Mouse (Mus musculus): Measurements from ENCODE around the gene Rgs12. TPM values are rescaled to one million over a fixed set of nuclear protein-coding genes. Genes with fewer than 3 reads are reported as not detected.
A peak's percentile ranks its signal among the peaks of the same experiment; 100 is the strongest.

Rgs12 gene
- 16.6 and 17.3 TPM in 2 replicates for polyA plus RNA-seq (2015; fragmentation: Nextera tagmentation; extraction: Ambion mirVana)

DNA sequence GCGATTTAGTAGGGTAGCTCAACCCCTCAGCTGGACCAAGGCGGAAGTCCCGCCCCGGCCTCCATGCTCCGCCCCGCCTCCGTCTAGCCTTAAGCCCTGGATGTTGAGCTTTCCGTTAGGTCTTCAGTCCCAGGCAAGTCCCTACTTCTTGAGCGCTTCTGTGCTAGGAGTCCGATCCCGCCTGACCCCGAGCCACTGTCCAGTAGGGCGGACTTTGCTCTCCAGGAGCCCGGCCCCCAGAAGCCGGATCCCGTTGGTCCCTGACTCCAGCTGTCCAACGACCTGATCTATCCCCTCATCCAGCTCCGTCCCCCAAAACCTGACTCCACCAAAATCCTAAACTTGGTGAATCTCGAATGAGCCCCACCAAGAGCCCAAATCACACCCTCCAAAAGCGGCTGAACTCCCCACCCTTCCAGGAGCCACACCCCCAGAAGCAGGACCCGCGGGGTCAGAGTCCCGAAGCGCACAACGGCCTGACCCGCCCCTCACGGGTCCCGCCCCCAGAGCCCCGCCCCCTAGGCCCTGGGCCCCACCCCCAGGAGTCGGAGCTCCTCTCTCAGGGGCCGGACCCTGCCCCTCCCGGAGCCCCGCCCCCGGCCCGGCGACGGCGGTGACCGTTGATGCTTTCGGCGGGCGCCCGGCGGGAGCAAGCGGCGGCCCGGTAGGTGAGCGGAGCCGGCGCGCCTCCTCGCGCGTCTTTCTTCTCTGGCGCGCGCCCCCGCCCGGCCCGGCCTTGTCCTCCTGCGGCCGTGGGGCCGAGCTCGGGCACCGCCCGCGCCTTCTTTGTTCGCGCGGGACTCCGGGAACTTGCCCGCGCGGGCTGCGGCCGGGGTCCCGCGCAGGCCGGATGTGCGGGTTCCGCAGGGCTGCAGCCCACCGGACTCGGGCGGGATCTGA, at the start of gene Rgs12:
Gene Rgs12, plus strand, starts transcription at position 585 of the 900 bp plus-strand sequence.
- no peaks in the 10 kb centered on the region for H3K36me3 ChIP-seq
- no peaks in the 10 kb centered on the region for H3K9me3 ChIP-seq
- 0 out of 2 replicates have a peak, but pooled peaks cover 10% of the 10 kb centered on the region for H3K4me1 ChIP-seq (replicated peaks)
- peak within 1 kb of the TSS; percentile 81 for H3K9ac ChIP-seq
- no peaks in the 10 kb centered on the region; the same call in 1 of the 2 replicates for H3K27me3 ChIP-seq (replicated peaks)
- peak within 1 kb of the TSS; percentile 67 for H3K27ac ChIP-seq
- peak within 1 kb of the TSS; percentile 72 for H3K4me2 ChIP-seq (replicated peaks)
- ATAC-seq, result peak; percentile 99
- H3K4me3 ChIP-seq (replicated peaks), result peak within 1 kb of the TSS; percentile 69
- under 1% methylated on average over 73 of the region's 84 CpGs for WGBS

GRCm38 (mm10) chr5:34899787-34900469, 49.3 kb upstream of the Rgs12 start:
- Histone ChIP-seq H3K36me3 (peaks cover 25% of the 10 kb centered on the region), H3K27ac (no peak overlapping the region), H3K27me3 (replicated peaks) (no peaks in the 10 kb centered on the region), H3K4me2 (replicated peaks) (no peak overlapping the region), H3K4me1 (replicated peaks) (no peaks in the 10 kb centered on the region), H3K9ac (no peak overlapping the region), H3K4me3 (replicated peaks) (no peak overlapping the region), H3K9me3 (no peaks in the 10 kb centered on the region)
- WGBS, result 96% methylated on average over 6 of the region's 6 CpGs
- no peak for ATAC-seq

DNA sequence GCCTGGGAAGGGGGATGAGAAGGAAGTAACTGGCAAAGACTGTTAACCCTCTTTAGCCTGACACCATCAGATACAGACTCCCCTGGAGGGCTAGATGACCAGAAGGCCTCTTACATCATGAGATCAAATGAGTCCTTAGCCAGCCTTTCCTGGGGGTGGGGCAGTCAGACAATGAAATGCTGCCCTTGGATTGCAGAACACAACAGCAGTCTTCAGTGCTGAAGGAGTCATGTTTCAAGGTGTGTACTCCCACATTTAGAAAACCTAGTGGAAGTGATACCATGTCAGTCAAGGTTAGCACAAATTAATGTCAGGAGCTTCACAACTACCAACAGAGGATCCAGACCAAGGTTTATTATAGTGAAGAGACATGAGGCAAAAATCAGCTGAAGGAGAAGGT, 46.9 kb upstream of the Rgs12 start:
- H3K9me3 ChIP-seq, result no peaks in the 10 kb centered on the region
- no peaks in the 10 kb centered on the region for H3K27me3 ChIP-seq (replicated peaks)
- no peak overlapping the region for H3K27ac ChIP-seq
- H3K4me2 ChIP-seq (replicated peaks), result no peak overlapping the region
- no peak for ATAC-seq
- no peak overlapping the region for H3K4me3 ChIP-seq (replicated peaks)
- H3K4me1 ChIP-seq (replicated peaks), result no peaks in the 10 kb centered on the region
- H3K36me3 ChIP-seq, result peaks cover 38% of the 10 kb centered on the region
- no peak overlapping the region for H3K9ac ChIP-seq

DNA sequence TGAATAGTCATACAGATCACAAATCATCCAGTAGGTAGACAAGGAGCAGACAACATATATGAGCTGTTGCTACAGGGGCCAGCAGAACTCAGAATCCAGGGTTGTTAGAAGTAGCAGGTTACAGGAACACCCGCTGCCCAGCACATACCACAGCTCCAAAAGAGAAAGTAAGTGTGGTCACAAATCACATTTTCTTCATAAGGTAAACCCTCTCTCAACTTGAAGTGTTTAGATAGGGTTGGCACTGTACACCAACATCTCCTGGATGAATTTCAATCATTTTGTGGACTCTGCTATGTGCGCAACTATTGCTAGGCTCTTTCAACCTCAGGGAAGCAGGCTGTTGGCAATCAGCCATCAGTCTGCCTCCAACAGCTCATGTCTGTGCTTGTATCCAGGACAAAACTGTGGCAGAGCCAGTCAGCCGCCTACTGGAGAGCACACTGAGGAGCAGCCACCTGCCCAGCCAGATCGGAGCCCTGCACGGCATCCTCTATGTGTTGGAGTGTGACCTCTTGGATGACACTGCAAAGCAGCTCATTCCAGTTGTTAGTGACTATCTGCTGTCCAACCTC, 46.3 kb upstream of the Rgs12 start:
- no peak overlapping the region for H3K9ac ChIP-seq

DNA sequence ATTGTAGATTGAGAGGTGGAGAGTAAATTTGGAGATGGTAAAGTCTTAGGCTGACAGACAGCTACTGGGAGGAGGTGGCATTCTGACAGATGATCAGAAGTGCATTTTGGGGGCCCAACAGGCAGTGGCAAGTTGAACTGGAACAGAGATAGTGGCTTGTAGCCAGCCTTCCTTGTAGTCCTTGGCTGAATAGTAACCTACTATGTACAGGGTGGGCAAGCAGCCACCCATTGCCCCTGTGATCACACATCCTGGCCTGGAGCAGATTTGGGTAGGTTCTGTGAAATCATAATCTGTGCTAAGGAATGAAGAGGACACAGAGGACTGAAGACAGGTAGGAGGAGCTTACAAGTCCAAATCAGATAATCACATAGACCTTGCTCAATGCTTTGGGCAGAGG, 44.8 kb upstream of the Rgs12 start:
- Histone ChIP-seq H3K27me3 (replicated peaks) (no peaks in the 10 kb centered on the region), H3K4me3 (replicated peaks) (no peak overlapping the region), H3K9me3 (no peaks in the 10 kb centered on the region), H3K9ac (no peak overlapping the region), H3K4me2 (replicated peaks) (no peak overlapping the region), H3K4me1 (replicated peaks) (no peaks in the 10 kb centered on the region), H3K27ac (no peak overlapping the region), H3K36me3 (peaks cover 42% of the 10 kb centered on the region)
- ATAC-seq, result no peak

More for the DNA sequence above, 46.3 kb upstream of the Rgs12 start:
- peak; percentile 49; the same call in 1 of the 2 replicates for ATAC-seq
- H3K9me3 ChIP-seq, result no peaks in the 10 kb centered on the region
- H3K4me2 ChIP-seq (replicated peaks), result no peak overlapping the region
- H3K27ac ChIP-seq, result no peak overlapping the region
- H3K4me3 ChIP-seq (replicated peaks), result no peak overlapping the region
- no peaks in the 10 kb centered on the region for H3K27me3 ChIP-seq (replicated peaks)
- no peaks in the 10 kb centered on the region for H3K4me1 ChIP-seq (replicated peaks)
- peaks cover 40% of the 10 kb centered on the region for H3K36me3 ChIP-seq
- 79% methylated on average over 5 of the region's 5 CpGs for WGBS

- WGBS, result 87% methylated on average over 4 of the region's 4 CpGs
- no peak for ATAC-seq
- no peak overlapping the region for H3K27ac ChIP-seq
- H3K27me3 ChIP-seq (replicated peaks), result no peaks in the 10 kb centered on the region
- H3K4me1 ChIP-seq (replicated peaks), result no peaks in the 10 kb centered on the region
- no peak overlapping the region for H3K4me2 ChIP-seq (replicated peaks)
- H3K9me3 ChIP-seq, result no peaks in the 10 kb centered on the region
- no peak overlapping the region for H3K9ac ChIP-seq
- H3K36me3 ChIP-seq, result peaks cover 42% of the 10 kb centered on the region
- no peak overlapping the region for H3K4me3 ChIP-seq (replicated peaks)
These were observed 42.0 kb upstream of the Rgs12 start for GRCm38 (mm10) chr5:34907230-34907629.

DNA sequence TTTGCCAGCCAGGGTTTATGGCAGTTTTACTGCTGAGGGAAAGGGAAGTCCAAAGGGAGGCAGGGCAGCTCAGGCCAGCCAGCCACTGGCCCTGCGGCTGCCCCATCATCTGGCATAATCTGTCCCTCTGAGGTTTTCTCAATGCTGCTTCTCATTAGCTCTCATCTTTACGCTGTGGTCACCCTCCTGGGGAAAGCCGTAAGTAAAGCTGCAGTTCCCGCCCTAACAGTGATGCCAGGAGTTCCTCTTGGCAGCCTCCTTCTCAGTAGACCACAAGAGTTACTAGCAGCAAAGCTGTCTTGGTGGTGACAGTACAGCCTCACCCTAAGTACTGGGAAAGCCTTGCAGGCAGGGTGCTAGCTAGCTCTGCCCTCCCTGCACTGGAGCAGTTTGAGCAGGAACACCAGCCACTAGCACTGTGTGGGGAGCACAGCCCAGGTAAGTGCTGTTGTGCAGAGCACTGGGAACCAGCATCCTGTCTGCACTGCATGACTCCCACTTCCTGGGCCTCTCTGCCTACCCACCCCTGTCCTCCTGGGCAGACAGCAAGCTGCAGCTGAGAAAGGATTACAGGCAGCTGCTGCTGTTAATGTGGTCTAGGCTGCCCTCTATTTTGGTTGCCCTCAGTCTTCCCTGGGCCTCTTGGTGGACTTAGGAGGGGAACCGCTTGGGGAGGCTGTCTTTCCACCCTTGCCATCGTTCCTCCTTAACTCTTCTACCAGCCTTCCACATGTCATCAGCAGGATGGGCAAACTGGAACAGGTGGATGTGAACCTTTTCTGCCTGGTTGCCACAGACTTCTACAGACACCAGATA, 41.1 kb upstream of the Rgs12 start, which contains the start of gene Msantd1:
Gene Msantd1, plus strand, starts transcription at position 103 of the 816 bp plus-strand sequence.
- no peak for ATAC-seq
- 79% methylated on average over 6 of the region's 6 CpGs for WGBS
- peaks cover 39% of the 10 kb centered on the region for H3K36me3 ChIP-seq

DNA sequence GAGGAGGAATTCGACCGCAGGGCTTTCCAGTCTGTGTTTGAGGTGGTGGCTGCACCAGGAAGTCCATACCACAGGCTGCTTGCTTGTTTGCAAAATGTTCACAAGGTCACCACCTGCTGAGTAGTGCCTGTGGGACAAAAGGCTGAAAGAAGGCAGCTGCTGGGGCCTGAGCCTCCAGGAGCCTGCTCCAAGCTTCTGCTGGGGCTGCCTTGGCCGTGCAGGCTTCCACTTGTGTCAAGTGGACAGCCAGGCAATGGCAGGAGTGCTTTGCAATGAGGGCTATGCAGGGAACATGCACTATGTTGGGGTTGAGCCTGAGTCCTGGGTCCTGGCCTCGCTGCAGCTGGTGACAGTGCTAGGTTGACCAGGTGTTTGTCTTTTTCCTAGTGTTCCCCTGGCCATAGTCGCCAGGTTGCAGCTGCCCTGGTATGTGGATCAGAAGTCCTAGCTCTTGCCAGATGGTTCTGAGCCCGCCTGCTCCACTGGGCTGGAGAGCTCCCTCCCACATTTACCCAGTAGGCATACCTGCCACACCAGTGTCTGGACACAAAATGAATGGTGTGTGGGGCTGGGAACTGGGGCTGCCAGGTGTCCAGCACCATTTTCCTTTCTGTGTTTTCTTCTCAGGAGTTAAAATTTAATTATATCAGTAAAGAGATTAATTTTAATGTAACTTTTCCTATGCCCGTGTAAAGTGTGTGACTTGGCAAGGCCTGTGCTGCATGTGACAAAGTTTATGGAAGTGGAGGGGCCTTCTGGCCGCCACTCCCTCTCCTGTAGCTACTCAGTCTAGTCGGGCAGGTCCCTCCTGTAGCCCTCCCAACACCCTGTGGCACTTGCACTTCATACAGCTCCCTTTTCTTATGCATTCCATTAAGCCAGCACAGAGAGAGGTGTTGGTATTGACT, 40.3 kb upstream of the Rgs12 start:
- Histone ChIP-seq H3K27me3 (replicated peaks) (no peaks in the 10 kb centered on the region), H3K4me2 (replicated peaks) (no peak overlapping the region), H3K4me1 (replicated peaks) (no peaks in the 10 kb centered on the region), H3K27ac (peak overlapping the region; percentile 60; the same call in 1 of the 2 replicates), H3K9ac (no peak overlapping the region), H3K9me3 (no peaks in the 10 kb centered on the region), H3K4me3 (replicated peaks) (no peak overlapping the region), H3K36me3 (peaks cover 37% of the 10 kb centered on the region)
- 74% methylated on average over 9 of the region's 9 CpGs for WGBS
- ATAC-seq, result peak; percentile 68

More for the DNA sequence above, 41.1 kb upstream of the Rgs12 start, which contains the start of gene Msantd1:
- Histone ChIP-seq H3K4me2 (replicated peaks) (no peak within 1 kb of the TSS), H3K27me3 (replicated peaks) (no peaks in the 10 kb centered on the region), H3K9me3 (no peaks in the 10 kb centered on the region), H3K4me1 (replicated peaks) (no peaks in the 10 kb centered on the region), H3K9ac (no peak within 1 kb of the TSS), H3K4me3 (replicated peaks) (no peak within 1 kb of the TSS), H3K27ac (peak within 1 kb of the TSS; percentile 60; the same call in 1 of the 2 replicates)

- ATAC-seq, result no peak
- Histone ChIP-seq H3K9me3 (no peaks in the 10 kb centered on the region), H3K4me1 (replicated peaks) (no peaks in the 10 kb centered on the region), H3K4me2 (replicated peaks) (no peak overlapping the region), H3K36me3 (peaks cover 28% of the 10 kb centered on the region), H3K4me3 (replicated peaks) (no peak overlapping the region), H3K27me3 (replicated peaks) (no peaks in the 10 kb centered on the region), H3K9ac (no peak overlapping the region), H3K27ac (no peak overlapping the region)
- WGBS, result 89% methylated on average over 1 of the region's 1 CpGs
These were observed 39.4 kb upstream of the Rgs12 start for GRCm38 (mm10) chr5:34909634-34910503.

DNA sequence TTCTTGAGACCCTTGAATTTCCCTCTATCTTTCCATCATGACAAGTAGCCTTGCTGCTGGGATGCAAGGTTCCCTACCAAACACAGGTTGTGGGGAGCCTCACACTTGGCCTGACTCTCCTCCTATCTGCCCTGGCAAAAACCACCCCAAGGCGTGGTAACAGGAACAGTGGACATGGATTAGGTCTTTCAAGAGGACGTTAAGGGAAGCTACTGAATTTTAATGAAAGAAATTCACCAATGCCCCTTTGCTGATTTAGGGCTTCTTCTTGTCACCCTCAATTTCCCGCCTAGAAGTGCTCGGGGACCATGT, 38.8 kb upstream of the Rgs12 start:
- WGBS, result 82% methylated on average over 4 of the region's 4 CpGs
- no peaks in the 10 kb centered on the region for H3K27me3 ChIP-seq (replicated peaks)

More for the DNA sequence above, 38.8 kb upstream of the Rgs12 start:
- no peaks in the 10 kb centered on the region for H3K4me1 ChIP-seq (replicated peaks)
- no peak overlapping the region for H3K4me2 ChIP-seq (replicated peaks)
- no peak for ATAC-seq
- no peaks in the 10 kb centered on the region for H3K9me3 ChIP-seq
- H3K36me3 ChIP-seq, result peaks cover 22% of the 10 kb centered on the region
- no peak overlapping the region for H3K4me3 ChIP-seq (replicated peaks)
- H3K27ac ChIP-seq, result no peak overlapping the region
- no peak overlapping the region for H3K9ac ChIP-seq

All from intestine, embryonic 15.5 days (tissue).